Mouse (Mus musculus): ENCODE results near the gene Usf3. TPM values are rescaled to one million over a fixed set of nuclear protein-coding genes. Genes with fewer than 3 reads are reported as not detected.

Usf3 gene
- polyA plus RNA-seq, 1 experiment from 2014 or later = 3.1 TPM

Other genes with a start within 250 kb of the Usf3 start
- gene Qtrt2, start 246.4 kb upstream of the Usf3 start, polyA plus RNA-seq (2015; fragmentation: Nextera tagmentation; extraction: Ambion mirVana) = 26.8 and 27.3 TPM in 2 replicates
- gene Zdhhc23, start 193.5 kb upstream of the Usf3 start, polyA plus RNA-seq (2015; fragmentation: Nextera tagmentation; extraction: Ambion mirVana) = 0.47 and 1.2 TPM in 2 replicates
- 4.6 and 6.3 TPM in 2 replicates for gene Gramd1c, start 109.9 kb upstream of the Usf3 start, polyA plus RNA-seq (2015; fragmentation: Nextera tagmentation; extraction: Ambion mirVana)
- 58.9 and 65.1 TPM in 2 replicates for gene Atp6v1a, start 33.5 kb upstream of the Usf3 start, polyA plus RNA-seq (2015; fragmentation: Nextera tagmentation; extraction: Ambion mirVana)
- 115 and 134 TPM in 2 replicates for gene Naa50, start 33.4 kb upstream of the Usf3 start, polyA plus RNA-seq (2015; fragmentation: Nextera tagmentation; extraction: Ambion mirVana)
- gene Sidt1, start 159.9 kb downstream of the Usf3 start, polyA plus RNA-seq (2015; fragmentation: Nextera tagmentation; extraction: Ambion mirVana) = 0.24 and 0.43 TPM in 2 replicates
- 24.2 and 25.1 TPM in 2 replicates for gene Spice1, start 173.9 kb downstream of the Usf3 start, polyA plus RNA-seq (2015; fragmentation: Nextera tagmentation; extraction: Ambion mirVana)
- 0.46 and 0.55 TPM in 2 replicates for gene Cfap44, start 221.6 kb downstream of the Usf3 start, polyA plus RNA-seq (2015; fragmentation: Nextera tagmentation; extraction: Ambion mirVana)